Mouse (Mus musculus): ENCODE measurements at regions not wholly inside any gene's neighbourhood (a gene's known extent, or its start where the extent isn't known, plus 50 kb on each side); places are given as distances from the start of the nearest gene placed in this dataset.
"Not testable (repeated sequence)": the region's sequence is repeated elsewhere in the genome, so short reads cannot be mapped to it uniquely, and the experiment has no call there.

- no peak for DNase-seq (ENCODE audit: low spot score in 2 of 2)
Measured at GRCm38 (mm10) chrX:76077781-76078180, 186.3 kb upstream of the Cldn34b3 start.

GRCm38 (mm10) chrX:76082670-76083069, 181.4 kb upstream of the Cldn34b3 start:
- DNase-seq (ENCODE audit: low spot score in 2 of 2), result no peak

GRCm38 (mm10) chrX:76110763-76111474, 153.2 kb upstream of the Cldn34b3 start:
- no peak for DNase-seq (ENCODE audit: low spot score in 2 of 2)

GRCm38 (mm10) chrX:76116086-76116485, 148.0 kb upstream of the Cldn34b3 start:
- peak in 1 of 2 experiments; percentile 1 for DNase-seq (ENCODE audit: low spot score in 2 of 2)

GRCm38 (mm10) chrX:76116562-76116961, 147.5 kb upstream of the Cldn34b3 start:
- DNase-seq (ENCODE audit: low spot score in 2 of 2), result no peak

- no peak for DNase-seq (ENCODE audit: low spot score in 2 of 2)
Measured at GRCm38 (mm10) chrX:76120936-76121335, 143.2 kb upstream of the Cldn34b3 start.

- DNase-seq (ENCODE audit: low spot score in 2 of 2), result peak in 1 of 2 experiments; percentile 41
Measured at GRCm38 (mm10) chrX:76123355-76123754, 140.7 kb upstream of the Cldn34b3 start.

GRCm38 (mm10) chrX:76137729-76138128, 126.4 kb upstream of the Cldn34b3 start:
- peak in 1 of 2 experiments; percentile 3 for DNase-seq (ENCODE audit: low spot score in 2 of 2)

- no peak for DNase-seq (ENCODE audit: low spot score in 2 of 2)
Measured at GRCm38 (mm10) chrX:76141022-76141421, 123.1 kb upstream of the Cldn34b3 start.

GRCm38 (mm10) chrX:76174806-76175205, 89.3 kb upstream of the Cldn34b3 start:
- DNase-seq (ENCODE audit: low spot score in 2 of 2), result not testable (repeated sequence)

GRCm38 (mm10) chrX:76181446-76182148, 82.5 kb upstream of the Cldn34b3 start:
- no peak for DNase-seq (ENCODE audit: low spot score in 2 of 2)

- no peak for DNase-seq (ENCODE audit: low spot score in 2 of 2)
Measured at GRCm38 (mm10) chrX:76200607-76201006, 63.5 kb upstream of the Cldn34b3 start.

- DNase-seq (ENCODE audit: low spot score in 2 of 2), result peak in 1 of 2 experiments; percentile 38
Measured at GRCm38 (mm10) chrX:76201366-76201765, 62.7 kb upstream of the Cldn34b3 start.

Data from cerebellum, postnatal 4 days (tissue).